Mouse (Mus musculus): ENCODE data around the gene Dock3. TPM values are rescaled to one million over a fixed set of nuclear protein-coding genes. Genes with fewer than 3 reads are reported as not detected.
A peak's percentile ranks its signal among the peaks of the same experiment; 100 is the strongest.
"Not testable (repeated sequence)": the region's sequence is repeated elsewhere in the genome, so short reads cannot be mapped to it uniquely, and the experiment has no call there.

Gene Dock3
- total RNA-seq, 2 experiments from 2014 or later = 2.7 to 3.5 TPM

DNA sequence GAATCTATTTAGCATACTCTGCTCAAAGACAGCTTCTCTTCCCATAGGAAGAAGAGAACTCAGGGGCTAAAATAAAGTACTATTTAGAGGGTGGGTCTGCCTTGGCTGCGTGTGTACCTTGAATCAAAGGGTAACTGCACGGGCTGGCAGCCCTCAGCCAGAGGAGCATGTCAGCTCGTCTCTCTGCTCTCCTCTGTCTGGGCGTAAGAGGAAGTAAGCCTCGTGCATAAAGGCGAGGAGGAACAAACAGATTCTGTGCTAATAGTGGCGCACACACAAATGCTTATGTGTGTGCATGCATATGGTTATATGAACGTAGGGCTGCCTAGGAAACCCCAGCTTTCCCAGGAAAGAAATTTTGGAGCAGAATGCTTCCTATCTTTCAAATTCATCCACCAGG, 29.1 kb upstream of the Dock3 start:
- intact Hi-C loops (cut with DNase I) = no loop called here
- DNase-seq (ENCODE audit: low spot score) = no peak

DNA sequence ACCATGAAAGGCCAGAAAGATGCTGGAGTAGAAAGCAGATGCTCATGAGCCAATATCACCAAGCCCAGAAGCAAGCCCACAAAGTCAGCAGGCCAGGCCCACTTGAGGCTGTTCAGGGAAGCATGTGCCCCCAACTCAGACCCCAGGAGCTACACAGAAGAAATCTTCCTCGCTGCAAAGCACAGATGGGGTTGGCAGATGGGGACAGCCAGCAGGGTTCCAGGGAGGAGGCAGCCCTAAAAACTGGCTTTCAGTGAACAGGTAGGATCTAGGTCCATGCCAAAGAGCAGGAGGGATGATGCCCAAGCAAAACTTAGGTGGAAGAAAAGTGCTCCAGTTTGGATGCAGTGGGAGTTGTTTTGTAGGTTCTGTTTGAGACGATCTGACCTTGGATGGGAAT, 28.7 kb upstream of the Dock3 start:
- DNase-seq (ENCODE audit: low spot score) = no peak
- intact Hi-C loops (cut with DNase I) = no loop called here

GRCm38 (mm10) chr9:107259571-107259970, 27.9 kb upstream of the Dock3 start:
- intact Hi-C loops (cut with DNase I) = no loop called here
- no peak for DNase-seq (ENCODE audit: low spot score)

DNA sequence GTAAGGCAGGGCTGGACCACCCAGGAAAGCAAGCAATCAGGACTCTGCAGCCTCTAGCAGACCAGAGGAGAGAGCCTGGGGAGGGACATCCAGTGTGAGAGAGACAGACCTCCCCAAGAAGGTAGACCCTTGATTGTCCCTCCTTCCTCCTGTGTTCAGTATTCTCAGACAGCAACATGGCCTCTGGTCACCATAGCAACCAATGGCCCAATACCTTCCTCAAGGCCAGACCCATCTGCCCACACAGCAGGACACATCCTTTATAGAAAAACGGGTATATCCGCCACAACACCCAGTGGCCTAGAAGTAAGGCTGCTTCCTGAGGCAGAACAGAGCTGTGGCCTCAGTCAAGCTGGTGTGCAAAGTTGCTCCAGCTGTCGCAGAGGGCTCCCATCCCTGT, 23.9 kb upstream of the Dock3 start:
- no peak for DNase-seq (ENCODE audit: low spot score)
- intact Hi-C loops (cut with DNase I) = no loop called here

DNA sequence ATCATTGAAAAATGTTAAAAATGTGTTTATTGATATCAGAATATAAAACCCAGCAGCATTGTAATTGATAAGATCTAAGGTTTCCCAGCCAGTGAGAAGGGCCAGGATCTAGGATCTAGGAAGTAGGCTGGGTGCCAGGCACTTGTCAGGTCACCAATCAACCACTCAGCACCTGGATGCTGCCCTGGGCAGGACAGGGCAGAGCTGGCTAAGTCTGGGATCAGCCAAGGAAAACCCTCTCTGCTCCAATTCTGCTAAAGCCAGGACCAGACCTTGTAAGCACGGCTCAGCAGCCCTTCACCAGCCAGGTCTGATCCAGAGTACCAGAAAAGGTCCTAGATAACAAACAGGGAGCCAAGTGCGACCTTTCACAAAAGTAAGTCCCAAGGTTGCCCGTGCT, 23.2 kb upstream of the Dock3 start:
- no peak for DNase-seq (ENCODE audit: low spot score)
- intact Hi-C loops (cut with DNase I) = no loop called here

DNA sequence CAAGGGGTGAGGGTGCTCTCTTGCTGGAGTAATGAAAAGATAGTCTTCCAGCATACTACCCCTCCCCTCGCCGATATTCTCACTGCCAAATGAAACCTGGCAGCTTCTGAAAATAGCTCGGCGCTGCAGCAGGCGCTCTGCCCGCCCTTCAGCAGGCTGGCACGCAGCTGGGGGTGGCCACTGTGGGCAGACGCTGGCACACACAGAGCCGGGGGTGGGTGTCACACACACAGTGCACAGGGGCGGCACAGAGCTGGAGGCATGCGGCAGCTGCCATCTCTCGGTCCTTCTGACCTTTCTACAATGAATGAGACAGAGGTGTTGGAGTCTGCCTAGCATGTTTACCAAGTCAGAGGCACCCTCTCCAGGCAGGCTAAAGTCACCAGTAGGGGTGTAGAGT, 22.8 kb upstream of the Dock3 start:
- intact Hi-C loops (cut with DNase I) = no loop called here

DNA sequence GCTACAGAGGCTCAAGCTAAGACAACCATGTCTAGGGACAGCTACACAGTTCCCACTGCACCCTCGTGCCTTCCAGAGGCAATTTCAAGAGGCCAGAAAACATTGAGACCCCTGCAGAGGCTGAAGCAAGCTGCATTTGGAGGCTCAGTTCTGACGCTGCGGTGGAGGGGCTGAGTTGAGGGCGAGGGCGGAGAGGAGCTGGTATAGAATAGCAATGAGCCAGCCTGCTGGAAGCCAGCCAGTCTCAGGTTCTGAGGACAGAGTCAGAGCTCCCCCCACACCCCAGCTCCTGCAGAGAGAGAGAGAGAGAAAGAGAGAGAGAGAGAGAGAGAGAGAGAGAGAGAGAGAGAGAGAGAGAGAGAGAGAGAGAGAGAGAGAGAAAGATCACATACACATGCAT, 20.5 kb upstream of the Dock3 start:
- no peak for DNase-seq (ENCODE audit: low spot score)
- intact Hi-C loops (cut with DNase I) = no loop called here

More for the DNA sequence above, 22.8 kb upstream of the Dock3 start:
- DNase-seq (ENCODE audit: low spot score) = peak; percentile 48

DNA sequence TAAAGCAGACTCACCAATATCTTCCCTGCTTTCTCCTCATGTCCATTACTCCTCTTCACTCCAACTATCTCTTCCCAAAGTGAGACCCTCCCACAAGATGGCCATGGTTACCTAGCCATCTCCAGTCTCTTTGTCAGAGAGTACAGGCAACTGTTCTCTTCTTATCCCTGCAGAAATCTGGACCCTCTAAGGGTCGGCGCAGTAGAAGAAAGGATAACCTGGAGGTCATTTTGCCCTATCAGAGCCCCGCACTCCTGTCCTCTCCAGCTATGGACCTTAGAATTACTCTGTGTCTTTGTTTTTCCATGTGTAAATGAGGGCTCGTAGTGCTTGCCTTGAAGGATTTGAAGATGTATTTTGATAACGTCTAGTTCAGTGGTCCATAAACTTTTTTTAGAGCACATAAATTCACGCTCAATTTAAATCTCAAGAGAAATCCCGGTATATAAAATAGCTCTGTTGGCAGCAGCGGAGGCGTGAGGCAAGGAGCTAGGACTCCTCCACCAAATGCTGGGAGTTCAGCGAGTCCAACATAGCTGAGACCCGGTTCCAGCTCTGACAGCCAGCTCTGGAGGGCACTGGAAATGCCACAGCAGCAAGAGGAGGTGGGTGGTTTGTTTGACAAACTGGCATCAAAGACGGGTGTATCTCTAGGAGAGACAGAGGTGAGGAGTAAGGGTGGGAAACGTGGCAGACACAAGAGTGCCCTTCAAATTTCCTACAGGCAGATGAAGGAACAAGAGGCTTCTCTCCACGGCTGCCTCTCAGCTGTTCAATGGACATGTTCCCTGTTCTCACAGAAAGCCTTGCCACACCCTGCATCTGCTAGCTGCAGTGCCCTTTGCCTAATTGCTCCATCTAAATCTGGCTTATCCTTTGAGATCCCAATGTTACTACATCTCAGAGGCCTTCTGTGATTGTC, 19.0 kb upstream of the Dock3 start:
- DNase-seq (ENCODE audit: low spot score) = no peak
- intact Hi-C loops (cut with DNase I) = no loop called here

- no peak for DNase-seq (ENCODE audit: low spot score)
- intact Hi-C loops (cut with DNase I) = loop anchor here (5.0 kb wide), 1 partner anchor 83 kb away; no protein-coding TSS in a partner anchor
Measured at GRCm38 (mm10) chr9:107249154-107249553, 17.4 kb upstream of the Dock3 start.

- DNase-seq (ENCODE audit: low spot score) = no peak
- intact Hi-C loops (cut with DNase I) = loop anchor here (2.0 to 5.0 kb wide), 2 partner anchors 45 to 86 kb away; no protein-coding TSS in a partner anchor
Measured at GRCm38 (mm10) chr9:107246170-107246569, 14.5 kb upstream of the Dock3 start.

DNA sequence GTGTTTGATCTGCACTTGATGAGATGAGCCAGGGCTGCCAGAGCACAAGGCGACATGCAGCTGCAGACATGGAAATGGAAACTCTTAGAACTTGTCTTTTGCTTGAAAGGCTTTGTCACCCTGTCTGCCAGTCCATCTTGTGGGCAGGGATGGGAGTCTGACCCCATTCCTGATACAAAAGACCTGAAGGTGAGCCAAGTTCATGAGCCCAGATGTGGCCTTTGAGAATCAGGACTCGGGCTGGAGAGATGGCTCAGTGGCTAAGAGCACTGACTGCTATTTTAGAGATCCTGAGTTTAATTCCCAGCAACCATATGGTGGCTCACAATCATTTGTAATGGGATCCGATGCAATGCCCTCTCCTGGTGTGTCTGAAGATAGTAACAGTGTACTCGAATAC, 13.6 kb upstream of the Dock3 start:
- intact Hi-C loops (cut with DNase I) = loop anchor here (5.0 kb wide), 1 partner anchor 87 kb away; no protein-coding TSS in a partner anchor

GRCm38 (mm10) chr9:107236151-107236550, 4.4 kb upstream of the Dock3 start:
- intact Hi-C loops (cut with DNase I) = no loop called here

More for the DNA sequence above, 13.6 kb upstream of the Dock3 start:
- DNase-seq (ENCODE audit: low spot score) = no peak

DNA sequence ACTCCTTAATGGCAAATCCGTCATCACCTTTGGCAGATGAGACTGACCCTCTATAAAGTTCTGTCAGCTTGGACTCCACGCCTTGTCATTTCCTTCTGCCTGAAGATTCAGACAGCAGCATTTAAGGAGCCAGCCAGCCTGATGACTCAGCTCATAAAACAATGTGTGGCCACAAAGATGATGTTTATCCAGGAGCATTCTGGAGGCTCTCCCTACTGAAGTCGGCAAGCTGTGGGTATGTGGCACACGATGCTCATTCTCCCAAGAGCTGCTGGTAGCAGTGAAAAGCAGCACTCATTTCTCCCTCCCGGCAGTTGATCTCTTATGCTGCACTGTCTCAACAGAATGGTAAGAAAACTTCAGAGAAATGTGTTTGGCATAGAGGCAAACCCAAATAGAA, 3.6 kb upstream of the Dock3 start:
- no peak for DNase-seq (ENCODE audit: low spot score)
- intact Hi-C loops (cut with DNase I) = no loop called here

More at GRCm38 (mm10) chr9:107236151-107236550, 4.4 kb upstream of the Dock3 start:
- no peak for DNase-seq (ENCODE audit: low spot score)

GRCm38 (mm10) chr9:107232140-107232539, 431 bp upstream of the Dock3 start:
- intact Hi-C loops (cut with DNase I) = no loop called here
- no peak for DNase-seq (ENCODE audit: low spot score)

DNA sequence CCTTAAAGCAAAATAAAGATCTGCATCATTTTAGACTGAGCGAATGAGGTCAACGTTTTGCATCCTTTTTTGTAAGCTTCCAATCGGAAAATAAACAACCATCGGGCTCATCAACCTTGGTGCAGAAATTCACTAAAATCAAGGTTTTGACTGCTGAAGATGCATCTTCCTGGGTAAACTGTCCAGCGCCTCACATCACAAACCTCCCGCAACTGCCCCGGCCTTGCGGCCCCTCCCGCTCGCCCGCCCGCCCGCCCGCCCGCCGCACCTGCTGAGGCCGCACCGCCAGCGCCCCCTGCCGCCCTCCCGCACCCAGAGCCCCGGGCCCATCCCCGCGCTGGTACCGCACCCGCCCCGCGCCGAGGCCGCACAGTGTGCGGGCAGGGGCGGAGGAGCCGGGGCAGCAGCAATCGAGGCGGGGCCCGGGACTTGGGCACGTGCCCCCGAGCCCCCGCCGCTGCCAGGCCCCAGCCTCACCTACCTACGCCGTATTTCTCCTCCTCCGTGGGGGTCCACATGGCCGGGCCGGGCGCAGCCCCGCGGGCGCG, 644 bp downstream of the Dock3 start:
- no peak for DNase-seq (ENCODE audit: low spot score)
- intact Hi-C loops (cut with DNase I) = no loop called here

GRCm38 (mm10) chr9:107224597-107224996, 7.1 kb downstream of the Dock3 start:
- no peak for DNase-seq (ENCODE audit: low spot score)
- intact Hi-C loops (cut with DNase I) = no loop called here

DNA sequence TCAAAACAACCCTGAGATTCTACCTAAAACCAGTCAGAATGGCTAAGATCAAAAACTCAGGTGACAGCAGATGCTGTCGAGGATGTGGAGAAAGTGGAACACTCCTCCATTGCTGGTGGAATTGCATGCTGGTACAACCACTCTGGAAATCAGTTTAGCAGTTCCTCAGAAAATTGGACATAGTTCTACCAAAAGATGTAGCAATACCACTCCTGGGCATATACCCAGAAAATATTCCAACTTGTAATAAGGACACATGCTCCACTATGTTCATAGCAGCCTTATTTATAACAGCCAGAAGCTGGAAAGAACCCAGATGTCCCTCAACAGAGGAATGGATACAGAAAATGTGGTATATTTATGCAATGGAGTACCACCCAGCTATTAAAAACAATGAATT, 56.9 kb downstream of the Dock3 start:
- intact Hi-C loops (cut with DNase I); DNase-seq (ENCODE audit: low spot score): not testable (repeated sequence)

GRCm38 (mm10) chr9:107165792-107166191, 65.9 kb downstream of the Dock3 start:
- no peak for DNase-seq (ENCODE audit: low spot score)
- intact Hi-C loops (cut with DNase I) = loop anchor here (5.0 to 10.0 kb wide), 3 partner anchors 112 to 261 kb away; no protein-coding TSS in a partner anchor

- DNase-seq (ENCODE audit: low spot score) = no peak
- intact Hi-C loops (cut with DNase I) = loop anchor here (5.0 to 10.0 kb wide), 3 partner anchors 112 to 260 kb away; no protein-coding TSS in a partner anchor
Measured at GRCm38 (mm10) chr9:107164825-107165224, 66.9 kb downstream of the Dock3 start.

DNA sequence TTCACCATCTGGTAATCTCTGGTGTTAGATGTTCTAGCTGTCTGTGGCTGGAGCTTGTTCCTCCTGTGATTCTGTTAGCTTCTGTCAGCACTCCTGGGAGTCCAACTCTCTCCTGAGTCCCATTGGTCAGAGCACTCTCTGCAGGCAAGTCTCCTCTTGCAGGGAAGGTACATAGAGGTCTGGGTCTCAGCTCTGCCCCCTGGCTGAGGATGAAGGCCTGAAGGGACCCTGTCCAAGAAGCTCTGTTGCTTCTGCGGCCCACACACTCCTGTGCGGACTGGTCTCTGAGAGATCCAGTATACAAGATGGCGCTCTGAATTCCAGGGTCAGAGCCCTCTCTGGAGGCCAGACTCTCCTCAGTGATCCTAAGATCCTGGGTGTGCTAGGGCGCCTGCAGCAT, 75.3 kb downstream of the Dock3 start:
- DNase-seq (ENCODE audit: low spot score); intact Hi-C loops (cut with DNase I): not testable (repeated sequence)

- no peak for DNase-seq (ENCODE audit: low spot score)
- intact Hi-C loops (cut with DNase I) = no loop called here
Measured at GRCm38 (mm10) chr9:107112791-107113190, 118.9 kb downstream of the Dock3 start.
